Mouse (Mus musculus): Measurements from ENCODE around the gene Vti1a. TPM values are rescaled to one million over a fixed set of nuclear protein-coding genes. Genes with fewer than 3 reads are reported as not detected.

Gene Vti1a
- 31.2 and 31.8 TPM in 2 replicates for polyA plus RNA-seq (2016; fragmentation: Nextera tagmentation; extraction: Ambion mirVana)

DNA sequence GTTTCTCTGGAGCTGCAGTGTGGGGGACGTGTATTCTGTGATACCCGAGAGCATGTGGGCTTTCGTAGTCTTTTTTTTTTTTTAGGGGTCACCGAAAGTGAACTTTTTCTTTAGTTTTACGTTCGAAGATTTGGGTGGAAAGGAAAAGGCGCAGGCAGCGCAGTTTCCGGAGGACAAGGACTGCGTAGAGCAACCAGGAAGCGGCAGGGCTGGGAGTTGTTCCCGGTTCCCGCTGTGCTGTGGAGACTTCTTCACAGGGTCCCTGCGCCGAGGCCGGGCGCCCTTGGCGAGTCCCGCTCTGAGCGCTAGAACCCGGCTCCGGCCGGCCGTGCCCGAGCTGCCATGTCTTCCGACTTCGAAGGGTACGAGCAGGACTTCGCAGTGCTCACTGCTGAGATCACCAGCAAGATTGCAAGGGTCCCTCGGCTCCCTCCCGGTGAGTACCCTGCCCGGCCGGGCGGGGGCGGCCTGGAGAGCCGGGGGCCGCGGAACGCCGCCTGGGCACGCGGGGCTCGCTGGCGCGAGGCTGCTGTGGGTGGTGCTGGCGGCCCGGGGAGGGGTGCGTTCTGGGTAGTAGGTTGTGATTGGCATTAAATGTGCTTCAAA, at the start of gene Vti1a:
Vti1a (plus strand) TSS at position 187 of the 606 bp plus-strand sequence.
- Histone ChIP-seq H3K9ac (peak within 1 kb of the TSS; percentile 78), H3K27me3 (no peaks in the 10 kb centered on the region), H3K27ac (peak within 1 kb of the TSS; percentile 89), H3K4me1 (peaks cover 19% of the 10 kb centered on the region), H3K4me2 (replicated peaks) (peak within 1 kb of the TSS; percentile 87), H3K36me3 (peaks cover 13% of the 10 kb centered on the region), H3K4me3 (peak within 1 kb of the TSS; percentile 92), H3K9me3 (no peaks in the 10 kb centered on the region)
- WGBS = under 1% methylated on average over 47 of the region's 48 CpGs
- ATAC-seq (ENCODE audit: insufficient number of reproducible peaks, insufficient read depth, low FRiP score, low TSS enrichment) = peak; percentile 90

- Histone ChIP-seq H3K4me2 (replicated peaks) (no peak overlapping the region), H3K4me1 (no peaks in the 10 kb centered on the region), H3K27ac (no peak overlapping the region), H3K9me3 (no peaks in the 10 kb centered on the region), H3K27me3 (no peaks in the 10 kb centered on the region), H3K4me3 (no peak overlapping the region), H3K36me3 (no peaks in the 10 kb centered on the region), H3K9ac (no peak overlapping the region)
- ATAC-seq (ENCODE audit: insufficient number of reproducible peaks, insufficient read depth, low FRiP score, low TSS enrichment) = no peak
- WGBS = 71% methylated on average over 3 of the region's 3 CpGs
These were observed 49.3 kb upstream of the Vti1a start for GRCm38 (mm10) chr19:55266786-55267185.

DNA sequence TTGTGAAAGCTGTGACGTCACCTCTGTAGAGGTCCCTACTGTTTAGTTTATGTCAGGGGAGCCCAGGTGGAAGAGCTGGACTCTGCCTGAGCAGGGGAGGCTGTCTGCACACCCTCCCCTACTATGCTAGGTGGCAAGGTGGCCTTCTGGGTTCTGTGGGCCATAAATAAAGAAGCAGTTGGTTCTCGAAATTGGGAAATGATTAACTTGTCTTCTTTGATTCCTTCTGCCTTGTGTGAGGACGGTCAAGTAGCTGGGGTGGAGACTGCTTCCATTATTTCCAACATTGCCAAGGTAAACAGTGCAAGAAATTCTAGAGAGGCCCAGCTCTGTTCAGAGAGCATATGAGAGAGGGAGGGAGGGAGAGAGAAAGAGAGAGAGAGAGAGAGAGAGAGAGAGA, 47.9 kb upstream of the Vti1a start:
- no peak overlapping the region for H3K4me2 ChIP-seq (replicated peaks)
- no peaks in the 10 kb centered on the region for H3K9me3 ChIP-seq
- no peak overlapping the region for H3K27ac ChIP-seq
- WGBS = 67% methylated on average over 3 of the region's 3 CpGs
- no peak overlapping the region for H3K4me3 ChIP-seq
- ATAC-seq (ENCODE audit: insufficient number of reproducible peaks, insufficient read depth, low FRiP score, low TSS enrichment) = no peak
- no peaks in the 10 kb centered on the region for H3K36me3 ChIP-seq
- no peaks in the 10 kb centered on the region for H3K27me3 ChIP-seq
- no peak overlapping the region for H3K9ac ChIP-seq
- H3K4me1 ChIP-seq = no peaks in the 10 kb centered on the region

DNA sequence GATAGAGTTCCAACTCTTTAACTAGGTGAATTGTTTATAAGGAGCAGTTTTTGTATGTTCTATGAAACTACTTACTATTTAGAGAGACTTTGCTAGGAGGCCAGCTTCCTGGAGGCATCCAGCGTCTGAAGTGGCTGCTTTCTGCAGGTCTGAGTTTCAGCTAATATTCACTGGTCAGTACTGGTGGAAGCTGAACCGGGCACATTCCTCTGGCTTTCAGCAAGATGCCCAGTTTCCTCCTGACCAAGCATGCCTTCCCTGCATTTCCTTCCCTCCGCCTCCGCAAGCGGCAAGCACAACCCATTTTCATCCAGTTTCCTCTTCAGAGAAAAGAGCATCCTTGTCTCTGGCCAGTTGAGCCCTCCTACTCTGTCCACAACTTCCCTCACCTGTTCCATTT, 47.0 kb upstream of the Vti1a start:
- H3K27ac ChIP-seq = no peak overlapping the region
- no peak overlapping the region for H3K4me3 ChIP-seq
- H3K27me3 ChIP-seq = no peaks in the 10 kb centered on the region
- no peak overlapping the region for H3K4me2 ChIP-seq (replicated peaks)
- H3K4me1 ChIP-seq = no peaks in the 10 kb centered on the region
- WGBS = 82% methylated on average over 5 of the region's 5 CpGs
- no peak for ATAC-seq (ENCODE audit: insufficient number of reproducible peaks, insufficient read depth, low FRiP score, low TSS enrichment)
- no peaks in the 10 kb centered on the region for H3K9me3 ChIP-seq
- H3K9ac ChIP-seq = no peak overlapping the region
- H3K36me3 ChIP-seq = no peaks in the 10 kb centered on the region

GRCm38 (mm10) chr19:55271448-55271847, 44.6 kb upstream of the Vti1a start:
- ATAC-seq (ENCODE audit: insufficient number of reproducible peaks, insufficient read depth, low FRiP score, low TSS enrichment) = no peak
- Histone ChIP-seq H3K27ac (0 out of 2 replicates have a peak overlapping the region, but pooled peaks have one; percentile 6), H3K9me3 (no peaks in the 10 kb centered on the region), H3K4me2 (replicated peaks) (no peak overlapping the region), H3K4me3 (no peak overlapping the region), H3K36me3 (no peaks in the 10 kb centered on the region), H3K9ac (no peak overlapping the region), H3K27me3 (no peaks in the 10 kb centered on the region), H3K4me1 (no peaks in the 10 kb centered on the region)
- WGBS = 32% methylated on average over 3 of the region's 3 CpGs

DNA sequence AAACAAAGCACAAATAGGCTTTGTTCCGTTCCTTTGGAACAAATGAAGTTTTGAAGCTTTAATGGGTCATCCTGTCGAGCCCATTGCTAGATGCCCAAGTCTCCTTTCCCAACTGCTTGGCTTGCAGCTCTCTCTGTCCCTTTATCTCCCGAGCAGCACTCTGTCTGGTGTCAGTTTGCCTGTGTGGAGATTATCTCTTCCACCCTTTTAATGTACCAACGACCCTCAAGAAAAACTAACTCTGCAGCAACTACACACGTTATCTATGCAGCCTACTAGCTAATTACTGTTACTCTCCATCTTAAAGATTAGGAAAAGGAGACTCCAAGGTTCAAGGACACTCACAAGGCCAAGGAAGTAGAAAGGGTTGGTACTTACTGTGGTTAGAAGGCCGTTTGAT, 42.8 kb upstream of the Vti1a start:
- H3K27ac ChIP-seq = no peak overlapping the region
- no peaks in the 10 kb centered on the region for H3K27me3 ChIP-seq
- no peak overlapping the region for H3K9ac ChIP-seq
- no peaks in the 10 kb centered on the region for H3K36me3 ChIP-seq
- no peaks in the 10 kb centered on the region for H3K4me1 ChIP-seq
- no peak overlapping the region for H3K4me3 ChIP-seq
- ATAC-seq (ENCODE audit: insufficient number of reproducible peaks, insufficient read depth, low FRiP score, low TSS enrichment) = no peak
- H3K9me3 ChIP-seq = no peaks in the 10 kb centered on the region
- no peak overlapping the region for H3K4me2 ChIP-seq (replicated peaks)
- 83% methylated on average over 6 of the region's 6 CpGs for WGBS

DNA sequence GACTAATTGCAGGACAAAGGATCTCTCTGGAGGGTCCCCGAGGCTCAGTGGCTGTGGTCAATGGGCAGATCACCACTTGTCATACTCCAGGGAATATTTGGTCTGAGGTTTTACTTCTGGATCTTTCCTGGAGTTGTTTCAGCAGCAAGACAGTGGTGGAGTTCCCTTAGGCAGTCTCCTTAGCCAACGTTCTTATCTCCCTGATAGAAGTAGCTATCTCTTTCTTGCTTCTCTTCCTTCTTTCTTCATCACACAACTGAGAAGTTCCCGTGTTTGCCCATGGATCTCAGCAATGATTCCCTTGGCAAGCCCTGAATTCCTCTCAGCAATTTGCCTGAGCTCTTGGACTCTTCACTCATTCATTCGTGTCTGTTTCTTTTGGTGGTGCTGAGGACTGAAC, 40.0 kb upstream of the Vti1a start:
- ATAC-seq (ENCODE audit: insufficient number of reproducible peaks, insufficient read depth, low FRiP score, low TSS enrichment) = no peak

DNA sequence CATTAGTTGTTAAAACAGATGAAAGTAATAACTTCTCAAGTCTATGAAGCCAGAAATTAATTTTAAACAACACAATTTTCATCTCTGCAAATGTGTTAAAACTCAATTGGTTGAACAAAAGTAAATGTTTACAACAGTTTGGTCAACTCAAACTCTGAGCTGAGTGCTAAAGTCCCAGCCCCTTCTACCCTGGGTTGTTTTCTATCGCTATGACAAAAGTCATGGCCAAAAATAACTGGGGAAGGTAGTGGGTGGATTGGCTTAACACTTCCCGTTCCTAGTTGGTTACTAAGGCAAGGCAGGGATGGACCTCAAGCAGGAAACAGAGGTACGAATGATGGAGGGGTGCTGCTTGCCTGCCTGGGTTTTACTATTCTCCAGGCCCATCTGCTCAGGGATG, 39.3 kb upstream of the Vti1a start:
- H3K27ac ChIP-seq = no peak overlapping the region
- no peaks in the 10 kb centered on the region for H3K36me3 ChIP-seq
- H3K4me2 ChIP-seq (replicated peaks) = no peak overlapping the region
- no peak for ATAC-seq (ENCODE audit: insufficient number of reproducible peaks, insufficient read depth, low FRiP score, low TSS enrichment)
- H3K4me1 ChIP-seq = no peaks in the 10 kb centered on the region
- 89% methylated on average over 3 of the region's 3 CpGs for WGBS
- no peaks in the 10 kb centered on the region for H3K27me3 ChIP-seq
- no peaks in the 10 kb centered on the region for H3K9me3 ChIP-seq
- no peak overlapping the region for H3K9ac ChIP-seq
- no peak overlapping the region for H3K4me3 ChIP-seq

More for the DNA sequence above, 40.0 kb upstream of the Vti1a start:
- Histone ChIP-seq H3K4me2 (replicated peaks) (no peak overlapping the region), H3K9me3 (no peaks in the 10 kb centered on the region), H3K36me3 (no peaks in the 10 kb centered on the region), H3K4me3 (no peak overlapping the region), H3K27me3 (no peaks in the 10 kb centered on the region), H3K27ac (no peak overlapping the region), H3K4me1 (no peaks in the 10 kb centered on the region), H3K9ac (no peak overlapping the region)
- 82% methylated on average over 4 of the region's 4 CpGs for WGBS

DNA sequence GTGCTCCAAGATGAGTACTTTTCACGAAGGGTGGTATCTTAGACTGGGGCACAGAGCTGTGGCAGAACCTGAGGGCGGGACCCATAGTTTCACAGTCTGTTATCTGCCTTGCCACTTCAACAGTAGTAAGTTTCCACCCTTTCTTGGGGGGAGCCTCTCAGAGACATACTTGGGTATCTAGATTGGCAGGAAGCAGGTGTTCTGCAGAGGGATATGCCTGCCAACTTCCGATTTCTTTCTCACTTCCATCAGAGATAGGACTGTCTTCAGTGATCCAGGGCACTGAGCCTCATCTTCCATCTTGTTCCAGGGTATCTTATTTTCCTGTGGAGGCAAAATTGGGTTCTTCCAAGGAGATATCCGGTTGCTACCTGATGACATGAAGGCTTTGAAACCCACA, 32.0 kb upstream of the Vti1a start:
- Histone ChIP-seq H3K4me2 (replicated peaks) (no peak overlapping the region), H3K4me1 (no peaks in the 10 kb centered on the region), H3K9ac (no peak overlapping the region), H3K27ac (no peak overlapping the region), H3K9me3 (no peaks in the 10 kb centered on the region), H3K36me3 (no peaks in the 10 kb centered on the region), H3K27me3 (no peaks in the 10 kb centered on the region), H3K4me3 (no peak overlapping the region)
- no peak for ATAC-seq (ENCODE audit: insufficient number of reproducible peaks, insufficient read depth, low FRiP score, low TSS enrichment)
- WGBS = 84% methylated on average over 4 of the region's 4 CpGs

DNA sequence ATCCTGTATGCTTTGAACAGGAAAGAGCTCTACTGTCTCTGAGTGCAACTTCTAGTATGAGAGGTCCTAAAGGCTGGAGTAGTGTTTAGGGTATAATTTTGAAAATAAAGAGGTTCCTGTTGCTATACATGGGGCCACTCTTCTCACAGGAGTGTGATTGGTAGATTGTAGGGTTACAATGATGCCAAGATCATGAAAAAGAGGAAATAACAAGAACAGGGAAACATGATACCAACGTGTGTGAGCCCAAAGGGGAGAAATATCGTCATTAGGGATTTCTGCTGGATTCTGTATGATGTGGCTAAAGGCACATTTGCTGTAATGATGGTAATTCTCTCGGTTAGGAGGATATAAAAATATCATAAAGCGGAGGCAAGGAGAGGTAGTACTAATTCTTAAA, 30.1 kb upstream of the Vti1a start:
- WGBS = 81% methylated on average over 4 of the region's 4 CpGs
- H3K4me3 ChIP-seq = no peak overlapping the region
- no peak overlapping the region for H3K4me2 ChIP-seq (replicated peaks)
- no peak for ATAC-seq (ENCODE audit: insufficient number of reproducible peaks, insufficient read depth, low FRiP score, low TSS enrichment)
- H3K36me3 ChIP-seq = no peaks in the 10 kb centered on the region
- H3K27me3 ChIP-seq = no peaks in the 10 kb centered on the region
- H3K4me1 ChIP-seq = no peaks in the 10 kb centered on the region
- no peaks in the 10 kb centered on the region for H3K9me3 ChIP-seq
- H3K9ac ChIP-seq = no peak overlapping the region
- no peak overlapping the region for H3K27ac ChIP-seq

DNA sequence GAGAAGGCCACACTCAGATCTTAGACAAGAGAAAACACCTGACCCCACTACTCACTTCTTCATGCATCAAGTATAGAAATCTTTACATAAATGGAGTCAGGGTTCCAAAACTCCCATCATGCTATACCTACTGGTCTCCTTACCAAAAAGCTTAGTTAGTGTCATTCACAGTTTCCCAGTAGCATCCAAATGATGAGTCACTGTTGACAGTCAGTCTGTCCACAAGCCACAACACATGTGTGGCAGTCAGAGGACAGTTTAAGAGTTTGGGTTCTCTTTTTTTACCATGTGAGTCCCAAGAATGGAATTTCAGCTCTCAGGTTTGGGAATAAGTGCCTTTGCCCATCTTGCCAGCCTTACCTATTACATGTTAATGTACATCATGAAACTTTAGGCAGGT, 27.1 kb upstream of the Vti1a start:
- no peak overlapping the region for H3K9ac ChIP-seq
- no peaks in the 10 kb centered on the region for H3K4me1 ChIP-seq
- no peak overlapping the region for H3K4me3 ChIP-seq
- H3K27ac ChIP-seq = no peak overlapping the region
- no peak for ATAC-seq (ENCODE audit: insufficient number of reproducible peaks, insufficient read depth, low FRiP score, low TSS enrichment)
- H3K4me2 ChIP-seq (replicated peaks) = no peak overlapping the region
- H3K27me3 ChIP-seq = no peaks in the 10 kb centered on the region
- no peaks in the 10 kb centered on the region for H3K36me3 ChIP-seq
- H3K9me3 ChIP-seq = no peaks in the 10 kb centered on the region

DNA sequence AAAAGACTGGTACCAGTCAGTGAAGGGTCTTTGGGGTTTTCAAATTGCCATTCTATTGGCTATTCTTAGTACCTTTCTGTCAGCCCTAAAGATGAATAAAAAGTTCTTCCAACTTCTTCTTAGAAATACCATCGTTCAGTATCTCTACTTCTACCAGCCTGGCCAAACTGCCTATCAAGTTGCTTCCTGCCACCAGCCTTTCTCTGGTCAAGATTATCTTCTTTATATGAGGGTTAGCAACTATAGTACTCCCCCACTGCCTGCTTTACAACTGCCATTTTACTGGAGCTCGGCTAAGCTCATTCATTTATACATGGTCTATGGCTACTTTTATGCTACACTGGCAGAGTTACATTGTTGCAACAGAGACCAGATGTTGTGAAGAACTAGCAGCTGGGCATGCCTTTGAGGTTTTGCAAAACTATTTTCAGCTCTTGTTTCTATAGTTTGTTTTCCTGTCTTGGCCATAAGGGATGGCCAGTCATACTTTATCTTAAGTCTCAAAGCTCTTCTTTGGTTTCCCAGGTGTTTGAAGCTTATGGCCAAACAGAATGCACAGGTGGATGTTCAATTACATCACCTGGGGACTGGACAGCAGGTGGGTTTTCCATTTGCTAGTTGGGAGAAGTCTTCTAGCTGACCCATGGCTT, 25.3 kb upstream of the Vti1a start:
- no peaks in the 10 kb centered on the region for H3K27me3 ChIP-seq
- no peak overlapping the region for H3K4me2 ChIP-seq (replicated peaks)
- no peak overlapping the region for H3K4me3 ChIP-seq
- no peaks in the 10 kb centered on the region for H3K9me3 ChIP-seq
- ATAC-seq (ENCODE audit: insufficient number of reproducible peaks, insufficient read depth, low FRiP score, low TSS enrichment) = no peak
- peaks cover 10% of the 10 kb centered on the region; the same call in 1 of the 2 replicates for H3K36me3 ChIP-seq
- no peaks in the 10 kb centered on the region for H3K4me1 ChIP-seq
- H3K9ac ChIP-seq = no peak overlapping the region
- no peak overlapping the region for H3K27ac ChIP-seq
- WGBS = 79% methylated on average over 2 of the region's 2 CpGs

Data from embryonic facial prominence, embryonic 12.5 days (tissue).